Mouse (Mus musculus) lung, adult 2 months (tissue): ENCODE data around the gene Abca12. TPM values are rescaled to one million over a fixed set of nuclear protein-coding genes. Genes with fewer than 3 reads are reported as not detected.

Experiments
- DNase-seq: peaks from one replicate; pipeline ENCODE4 v3.0.0; 2022
- H3K4me1 ChIP-seq: fragments of 200-500 bp; 2 replicates; pipeline ENCODE4 v1.6.1; 2011; ENCODE audit warnings: low read length; ENCODE audit not compliant: control insufficient read depth, insufficient read depth
- H3K4me3 ChIP-seq: fragments of 200-500 bp; replicated peaks from 2 replicates; pipeline ENCODE3; 2011; ENCODE audit warnings: low read depth, mild to moderate bottlenecking, control low read depth, low read length; ENCODE audit errors: extremely low read depth
- CTCF ChIP-seq: fragments of 200-500 bp; IDR thresholded peaks from 2 replicates; pipeline ENCODE4 v1.5.1; 2011; ENCODE audit warnings: mild to moderate bottlenecking, low read length, control low read depth; ENCODE audit not compliant: insufficient read depth
- POLR2A ChIP-seq: fragments of 200-500 bp; IDR thresholded peaks from 2 replicates; pipeline ENCODE4 v1.6.1; 2011; ENCODE audit warnings: low read depth, mild to moderate bottlenecking, control low read depth, low read length, borderline replicate concordance; ENCODE audit errors: extremely low read depth
- WGBS: fragments of 180-500 bp; shearing (Covaris S2); methylation state at CpG from one replicate; pipeline ENCODE4 v1.1.7; 2018; 5-methylcytosine and 5-hydroxymethylcytosine counted together
- polyA plus RNA-seq: library from polyadenylated mRNA; depleted of rRNA; stranded (reverse); fragments of >200 nt; gene quantifications from 2 replicates; pipeline ENCODE4 v1.2.3, GENCODE M21; 2012

Gene Abca12
- polyA plus RNA-seq, 1 experiment = 2.1 TPM

DNA sequence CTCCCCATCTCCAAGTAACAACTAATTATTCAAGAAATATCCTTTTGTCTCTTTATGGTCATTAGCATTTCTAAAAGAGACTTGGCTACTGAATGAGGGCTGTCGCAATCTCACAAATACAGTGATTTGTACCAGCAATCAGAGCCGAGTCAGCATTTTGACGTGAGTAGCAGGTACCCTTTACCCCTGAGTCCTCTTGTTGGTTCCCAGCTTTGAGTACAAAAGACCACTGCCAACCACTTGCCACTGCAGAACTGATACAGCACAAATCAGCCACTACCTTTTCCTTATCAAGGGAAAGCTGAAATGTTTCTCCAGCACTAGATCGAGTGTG is 72.5 kb downstream of the Abca12 start:
- no peak for DNase-seq
- TF ChIP-seq CTCF = no peak
- no peak for TF ChIP-seq POLR2A
- Histone ChIP-seq H3K4me3 (no peak overlapping the region), H3K4me1 (no peaks in the 10 kb centered on the region)
- WGBS = 70% methylated on average over 4 of the region's 4 CpGs

DNA sequence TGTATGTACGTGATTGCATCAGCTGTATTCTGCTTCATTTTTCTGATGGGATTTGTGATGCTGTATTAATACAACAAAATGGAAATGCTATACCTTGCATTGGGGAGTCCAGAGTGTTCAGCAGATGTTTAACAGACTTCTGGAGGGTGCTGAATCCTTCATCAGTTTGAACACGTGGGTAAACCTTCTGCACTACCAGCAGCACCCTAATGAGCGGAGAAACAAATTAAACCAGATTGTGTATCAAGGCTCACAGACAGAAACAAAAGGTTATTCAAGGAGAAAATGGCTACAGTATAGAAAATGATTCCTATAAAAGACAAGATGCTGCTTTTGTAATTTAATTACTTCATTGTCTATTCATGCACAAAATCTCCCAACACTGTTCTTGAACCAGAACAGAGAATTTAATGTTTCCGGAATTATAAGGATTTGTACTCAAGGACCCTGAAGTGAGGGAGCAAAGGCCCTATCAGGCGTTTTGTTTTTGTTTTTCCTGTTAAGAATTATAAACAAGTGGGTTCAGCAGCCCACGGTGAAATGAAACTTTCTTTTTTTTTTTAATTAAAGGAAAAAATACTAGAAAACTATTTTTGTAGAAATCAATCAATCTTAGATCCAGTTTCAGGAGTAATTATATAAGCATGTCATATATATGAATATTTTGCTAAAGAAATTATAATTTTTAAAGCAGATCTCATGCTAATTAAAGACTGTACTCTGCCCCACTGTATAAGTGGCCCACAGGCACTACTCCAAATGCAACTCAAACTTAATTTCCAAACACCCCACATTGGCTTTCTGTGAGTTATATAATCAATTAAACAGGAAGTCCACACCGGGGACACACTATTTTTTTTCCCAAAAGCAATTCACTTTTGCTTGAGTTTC is 73.1 kb downstream of the Abca12 start:
- TF ChIP-seq POLR2A (no peak), CTCF (no peak)
- 65% methylated on average over 7 of the region's 7 CpGs for WGBS
- no peak overlapping the region for H3K4me3 ChIP-seq
- H3K4me1 ChIP-seq = no peaks in the 10 kb centered on the region
- no peak for DNase-seq

DNA sequence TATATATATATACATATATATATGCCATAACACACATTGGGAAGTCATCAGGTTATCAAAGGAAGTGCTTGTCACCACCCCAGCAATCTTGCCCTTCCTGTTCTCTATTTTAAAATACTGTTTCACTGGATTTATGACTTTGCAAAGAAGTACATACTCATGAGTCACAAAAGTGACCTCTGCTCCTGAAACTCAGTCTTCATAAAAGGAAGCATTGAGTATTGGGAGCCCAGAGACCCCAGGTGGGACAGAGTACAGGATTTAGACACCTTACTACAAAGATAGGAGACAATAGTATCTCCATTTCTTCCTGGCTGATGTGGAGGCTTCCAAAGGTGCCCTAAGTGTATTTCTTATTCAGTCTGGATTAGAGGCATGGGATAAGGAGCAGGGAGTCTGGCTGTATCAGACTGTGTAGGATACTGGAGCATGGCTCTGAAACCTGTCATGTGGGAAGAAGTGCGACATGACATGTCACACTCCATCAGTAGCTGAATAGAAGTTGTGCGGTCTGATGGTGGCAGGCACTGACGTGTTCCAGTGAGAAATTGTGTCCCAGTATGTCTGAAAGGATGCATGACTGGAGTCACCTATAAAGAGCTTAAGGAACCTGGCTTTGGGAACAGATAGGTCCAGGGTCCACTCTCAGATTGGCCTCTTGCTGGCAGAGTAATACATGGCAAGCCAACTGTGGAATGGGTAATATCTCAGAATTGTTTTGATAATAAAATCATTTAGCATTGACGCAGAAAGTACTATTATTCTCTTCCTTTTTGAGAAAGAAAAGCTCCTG is 76.0 kb downstream of the Abca12 start:
- Histone ChIP-seq H3K4me3 (no peak overlapping the region), H3K4me1 (no peaks in the 10 kb centered on the region)
- DNase-seq = no peak
- WGBS = 67% methylated on average over 4 of the region's 4 CpGs
- TF ChIP-seq POLR2A (no peak), CTCF (no peak)

DNA sequence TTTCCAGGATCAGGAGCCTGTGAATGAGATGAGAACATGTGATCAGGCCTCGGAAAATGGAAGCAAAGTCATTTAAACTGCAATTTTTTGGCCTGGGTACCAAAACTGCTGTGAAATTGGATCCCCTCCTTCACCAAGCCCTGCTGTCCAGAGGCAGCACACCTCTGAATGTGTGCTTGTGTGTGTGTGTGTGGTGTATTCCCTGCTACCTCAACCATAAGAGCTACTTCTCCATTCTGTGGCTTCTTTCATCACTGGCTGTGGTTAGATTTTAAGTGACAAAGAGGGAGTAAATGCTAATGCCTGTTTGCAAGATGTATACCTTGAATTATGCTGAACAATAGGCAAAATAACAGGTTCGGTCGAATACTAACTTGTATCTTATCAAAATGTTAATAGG is 84.4 kb downstream of the Abca12 start:
- 81% methylated on average over 3 of the region's 3 CpGs for WGBS
- no peak for DNase-seq
- Histone ChIP-seq H3K4me1 (no peaks in the 10 kb centered on the region), H3K4me3 (no peak overlapping the region)
- TF ChIP-seq POLR2A (no peak), CTCF (no peak)

DNA sequence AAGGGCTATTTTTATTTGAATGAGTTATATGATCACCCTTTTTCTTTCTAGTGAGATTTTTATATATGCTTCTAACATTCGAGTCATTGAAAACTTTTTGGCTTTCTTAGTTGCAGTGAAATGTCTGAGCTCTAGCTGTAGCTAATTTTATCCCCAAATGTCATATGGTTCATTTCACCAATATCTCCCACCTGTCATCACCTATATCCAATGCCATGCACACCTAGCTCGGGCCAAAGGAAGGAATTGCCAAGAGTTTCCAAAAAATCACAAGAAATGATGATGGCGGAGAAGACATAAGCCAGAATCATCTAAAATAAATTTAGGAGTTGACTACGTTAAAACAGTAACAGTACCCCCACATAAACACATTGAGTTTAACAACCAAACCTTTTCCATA is 102.5 kb downstream of the Abca12 start:
- no peak overlapping the region for H3K4me3 ChIP-seq
- no peaks in the 10 kb centered on the region for H3K4me1 ChIP-seq
- TF ChIP-seq POLR2A (no peak), CTCF (no peak)
- DNase-seq = no peak
- WGBS = 83% methylated on average over 4 of the region's 4 CpGs

DNA sequence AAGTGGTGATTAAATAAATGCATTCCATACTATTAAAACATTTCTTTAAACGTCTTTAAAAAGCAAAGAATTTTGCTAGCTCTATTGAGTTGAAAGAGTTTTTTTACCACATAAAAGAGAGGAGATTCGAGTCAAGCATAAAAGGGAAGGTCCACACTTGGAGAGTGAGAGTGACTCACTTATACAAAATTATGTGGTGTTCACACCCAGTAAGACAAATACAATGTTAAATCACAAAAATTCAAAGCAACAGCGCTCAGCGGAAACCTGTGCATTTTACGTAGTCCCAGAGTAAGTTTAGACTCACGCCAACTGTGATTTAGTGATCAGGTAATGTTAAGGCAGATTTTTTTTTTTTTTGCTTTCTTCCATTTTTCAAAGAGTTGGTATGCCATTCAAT is 104.1 kb downstream of the Abca12 start:
- WGBS = 68% methylated on average over 6 of the region's 6 CpGs
- DNase-seq = no peak
- Histone ChIP-seq H3K4me3 (no peak overlapping the region), H3K4me1 (no peaks in the 10 kb centered on the region)
- no peak for TF ChIP-seq POLR2A
- TF ChIP-seq CTCF = no peak

DNA sequence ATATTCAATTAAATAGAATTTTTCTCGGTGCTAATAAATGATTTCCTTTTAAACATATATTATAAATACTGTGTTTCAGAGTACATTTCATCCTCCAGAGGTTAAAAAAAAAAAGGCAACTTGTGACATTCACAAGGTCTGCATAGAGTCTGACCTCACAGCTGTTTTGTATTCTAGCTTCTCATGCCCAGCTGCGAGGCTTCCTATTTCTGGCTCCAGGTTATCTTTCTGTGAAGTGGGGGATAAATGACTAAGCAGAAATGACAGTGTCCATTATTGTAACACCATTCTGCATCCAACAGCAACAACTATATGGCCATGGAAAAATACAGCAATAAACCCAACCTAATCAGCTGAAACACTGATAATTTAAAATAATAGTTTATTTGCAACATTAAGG is 107.3 kb downstream of the Abca12 start:
- DNase-seq = no peak
- H3K4me3 ChIP-seq = no peak overlapping the region
- 57% methylated on average over 2 of the region's 2 CpGs for WGBS

DNA sequence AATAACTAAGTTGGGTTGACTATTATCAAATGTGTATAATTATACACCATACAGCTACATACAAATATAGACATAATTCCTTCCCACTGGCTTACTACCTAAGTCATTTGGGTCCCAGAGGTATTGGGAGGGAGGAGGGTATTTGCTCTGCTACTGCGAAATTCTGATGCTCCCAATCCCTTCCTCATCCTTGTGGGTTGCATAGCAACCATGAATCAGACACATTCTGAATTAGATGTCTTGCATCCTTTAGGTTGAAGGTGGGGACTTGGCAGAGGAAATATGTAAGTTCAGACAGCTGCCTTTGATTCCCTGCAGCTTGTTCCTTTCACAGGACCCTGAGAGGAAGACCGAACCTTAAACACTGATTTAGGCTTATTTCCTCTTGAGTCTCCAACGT is 108.5 kb downstream of the Abca12 start:
- TF ChIP-seq CTCF = no peak
- TF ChIP-seq POLR2A = no peak
- Histone ChIP-seq H3K4me3 (no peak overlapping the region), H3K4me1 (no peaks in the 10 kb centered on the region)
- DNase-seq = no peak
- 30% methylated on average over 3 of the region's 3 CpGs for WGBS

More for the DNA sequence above, 107.3 kb downstream of the Abca12 start:
- TF ChIP-seq POLR2A (no peak), CTCF (no peak)
- H3K4me1 ChIP-seq = no peaks in the 10 kb centered on the region

DNA sequence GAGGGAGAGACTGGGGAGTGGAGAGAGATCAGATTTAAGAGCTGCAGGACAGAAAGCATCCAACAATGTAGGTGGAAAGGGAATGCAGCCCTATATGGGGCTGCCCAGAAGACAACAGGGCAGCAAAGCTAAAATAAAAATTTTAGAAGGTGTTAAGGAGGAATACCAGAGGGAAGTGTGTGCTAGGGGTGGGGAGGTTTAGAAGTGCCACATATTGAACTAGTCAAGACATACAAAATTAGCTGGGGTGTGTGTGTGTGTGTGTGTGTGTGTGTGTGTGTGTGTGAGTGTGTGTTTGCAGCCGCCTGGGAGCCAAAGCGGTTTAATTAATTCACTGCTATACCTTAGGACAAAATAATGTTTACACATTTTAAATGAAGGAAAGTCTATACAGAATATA is 110.1 kb downstream of the Abca12 start:
- no peak for DNase-seq
- H3K4me1 ChIP-seq = no peaks in the 10 kb centered on the region
- WGBS = 88% methylated on average over 2 of the region's 2 CpGs
- no peak for TF ChIP-seq POLR2A
- no peak for TF ChIP-seq CTCF
- no peak overlapping the region for H3K4me3 ChIP-seq

DNA sequence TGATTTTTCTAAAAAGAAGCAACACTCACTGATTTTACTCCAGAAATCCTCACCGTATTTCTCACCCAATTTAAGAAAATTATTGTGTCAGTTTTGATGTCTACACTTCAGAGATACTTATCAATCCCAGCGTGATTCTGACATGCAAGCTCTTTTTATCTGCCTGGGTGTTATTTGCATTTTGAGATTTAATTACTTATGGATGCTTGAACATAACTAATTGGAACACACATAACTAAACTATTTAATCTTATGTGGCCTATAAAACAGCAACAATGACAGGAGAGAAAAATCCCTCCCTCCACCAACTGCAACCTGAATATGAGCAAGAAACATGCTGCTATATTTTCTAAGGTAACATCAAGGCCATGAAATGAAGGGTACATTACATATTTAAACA is 117.7 kb downstream of the Abca12 start:
- Histone ChIP-seq H3K4me3 (no peak overlapping the region), H3K4me1 (no peaks in the 10 kb centered on the region)
- WGBS = 69% methylated on average over 2 of the region's 2 CpGs
- TF ChIP-seq CTCF (no peak), POLR2A (no peak)
- no peak for DNase-seq
